Mouse (Mus musculus): ENCODE measurements at regions not wholly inside any gene's neighbourhood (a gene's known extent, or its start where the extent isn't known, plus 50 kb on each side); places are given as distances from the start of the nearest gene placed in this dataset.

GRCm38 (mm10) chrX:12439447-12439846, 148.2 kb upstream of the Atp6ap2 start:
- H3K4me2 ChIP-seq, result no peak overlapping the region
- no peaks in the 10 kb centered on the region; the same call in 1 of the 2 replicates for H3K27me3 ChIP-seq
- no peak overlapping the region for H3K9ac ChIP-seq
- no peak overlapping the region for H3K27ac ChIP-seq (replicated peaks)
- H3K4me1 ChIP-seq (replicated peaks), result no peaks in the 10 kb centered on the region
- WGBS (ENCODE audit: insufficient replicate concordance), result 66% methylated on average over 12 of the region's 12 CpGs
- no peaks in the 10 kb centered on the region for H3K9me3 ChIP-seq (replicated peaks)
- H3K36me3 ChIP-seq (replicated peaks), result no peaks in the 10 kb centered on the region
- no peak for ATAC-seq (ENCODE audit: insufficient read depth)
- no peak overlapping the region for H3K4me3 ChIP-seq (replicated peaks)

- Histone ChIP-seq H3K9me3 (replicated peaks) (no peaks in the 10 kb centered on the region), H3K27me3 (no peaks in the 10 kb centered on the region; the same call in 1 of the 2 replicates), H3K27ac (replicated peaks) (no peak overlapping the region), H3K36me3 (replicated peaks) (no peaks in the 10 kb centered on the region), H3K4me3 (replicated peaks) (no peak overlapping the region), H3K4me1 (replicated peaks) (no peaks in the 10 kb centered on the region), H3K9ac (no peak overlapping the region), H3K4me2 (no peak overlapping the region)
- ATAC-seq (ENCODE audit: insufficient read depth), result no peak
- 30% methylated on average over 5 of the region's 5 CpGs for WGBS (ENCODE audit: insufficient replicate concordance)
Observed at GRCm38 (mm10) chrX:12443794-12444193, 143.8 kb upstream of the Atp6ap2 start.

- H3K9ac ChIP-seq, result no peak overlapping the region
- H3K4me2 ChIP-seq, result no peak overlapping the region
- H3K27me3 ChIP-seq, result no peaks in the 10 kb centered on the region; the same call in 1 of the 2 replicates
- 21% methylated on average over 2 of the region's 2 CpGs for WGBS (ENCODE audit: insufficient replicate concordance)
- no peaks in the 10 kb centered on the region for H3K9me3 ChIP-seq (replicated peaks)
- H3K36me3 ChIP-seq (replicated peaks), result no peaks in the 10 kb centered on the region
- ATAC-seq (ENCODE audit: insufficient read depth), result no peak
- no peaks in the 10 kb centered on the region for H3K4me1 ChIP-seq (replicated peaks)
- H3K4me3 ChIP-seq (replicated peaks), result no peak overlapping the region
- no peak overlapping the region for H3K27ac ChIP-seq (replicated peaks)
Observed at GRCm38 (mm10) chrX:12445093-12445492, 142.5 kb upstream of the Atp6ap2 start.

GRCm38 (mm10) chrX:12447962-12448361, 139.6 kb upstream of the Atp6ap2 start:
- no peaks in the 10 kb centered on the region for H3K36me3 ChIP-seq (replicated peaks)
- no peaks in the 10 kb centered on the region for H3K4me1 ChIP-seq (replicated peaks)
- no peaks in the 10 kb centered on the region; the same call in 1 of the 2 replicates for H3K27me3 ChIP-seq
- no peaks in the 10 kb centered on the region for H3K9me3 ChIP-seq (replicated peaks)
- H3K27ac ChIP-seq (replicated peaks), result peak overlapping the region; percentile 51; the same call in 1 of the 2 replicates
- no peak overlapping the region for H3K4me2 ChIP-seq
- peak; percentile 74 for ATAC-seq (ENCODE audit: insufficient read depth)
- H3K4me3 ChIP-seq (replicated peaks), result no peak overlapping the region
- H3K9ac ChIP-seq, result no peak overlapping the region

- Histone ChIP-seq H3K27me3 (no peaks in the 10 kb centered on the region), H3K27ac (replicated peaks) (no peak overlapping the region; the same call in 1 of the 2 replicates), H3K4me2 (no peak overlapping the region), H3K36me3 (replicated peaks) (no peaks in the 10 kb centered on the region), H3K9me3 (replicated peaks) (no peaks in the 10 kb centered on the region), H3K9ac (no peak overlapping the region), H3K4me1 (replicated peaks) (no peaks in the 10 kb centered on the region), H3K4me3 (replicated peaks) (no peak overlapping the region)
- 58% methylated on average over 3 of the region's 3 CpGs for WGBS (ENCODE audit: insufficient replicate concordance)
- peak; percentile 55; the same call in 1 of the 2 replicates for ATAC-seq (ENCODE audit: insufficient read depth)
Observed at GRCm38 (mm10) chrX:12449688-12450087, 137.9 kb upstream of the Atp6ap2 start.

GRCm38 (mm10) chrX:12452979-12453769, 134.4 kb upstream of the Atp6ap2 start:
- 55% methylated on average over 8 of the region's 8 CpGs for WGBS (ENCODE audit: insufficient replicate concordance)
- H3K4me3 ChIP-seq (replicated peaks), result no peak overlapping the region
- ATAC-seq (ENCODE audit: insufficient read depth), result peak; percentile 69
- H3K27ac ChIP-seq (replicated peaks), result peak overlapping the region; percentile 41; the same call in 1 of the 2 replicates
- H3K36me3 ChIP-seq (replicated peaks), result no peaks in the 10 kb centered on the region
- no peak overlapping the region for H3K9ac ChIP-seq
- no peaks in the 10 kb centered on the region for H3K9me3 ChIP-seq (replicated peaks)
- H3K4me2 ChIP-seq, result no peak overlapping the region
- H3K4me1 ChIP-seq (replicated peaks), result no peaks in the 10 kb centered on the region
- H3K27me3 ChIP-seq, result no peaks in the 10 kb centered on the region

GRCm38 (mm10) chrX:12461657-12462056, 125.9 kb upstream of the Atp6ap2 start:
- Histone ChIP-seq H3K9me3 (replicated peaks) (no peaks in the 10 kb centered on the region), H3K4me3 (replicated peaks) (no peak overlapping the region), H3K9ac (no peak overlapping the region), H3K4me1 (replicated peaks) (no peaks in the 10 kb centered on the region), H3K36me3 (replicated peaks) (no peaks in the 10 kb centered on the region), H3K27ac (replicated peaks) (no peak overlapping the region), H3K4me2 (no peak overlapping the region), H3K27me3 (no peaks in the 10 kb centered on the region)
- WGBS (ENCODE audit: insufficient replicate concordance), result 46% methylated on average over 2 of the region's 2 CpGs
- ATAC-seq (ENCODE audit: insufficient read depth), result no peak

- Histone ChIP-seq H3K27ac (replicated peaks) (no peak overlapping the region), H3K4me2 (no peak overlapping the region), H3K4me3 (replicated peaks) (no peak overlapping the region), H3K9me3 (replicated peaks) (no peaks in the 10 kb centered on the region), H3K36me3 (replicated peaks) (no peaks in the 10 kb centered on the region), H3K27me3 (no peaks in the 10 kb centered on the region), H3K9ac (no peak overlapping the region), H3K4me1 (replicated peaks) (no peaks in the 10 kb centered on the region)
- no peak for ATAC-seq (ENCODE audit: insufficient read depth)
- 66% methylated on average over 11 of the region's 11 CpGs for WGBS (ENCODE audit: insufficient replicate concordance)
Observed at GRCm38 (mm10) chrX:12462936-12463647, 124.5 kb upstream of the Atp6ap2 start.

- Histone ChIP-seq H3K4me2 (no peak overlapping the region), H3K9me3 (replicated peaks) (no peaks in the 10 kb centered on the region), H3K4me1 (replicated peaks) (no peaks in the 10 kb centered on the region), H3K9ac (no peak overlapping the region), H3K36me3 (replicated peaks) (no peaks in the 10 kb centered on the region), H3K4me3 (replicated peaks) (no peak overlapping the region), H3K27me3 (no peaks in the 10 kb centered on the region), H3K27ac (replicated peaks) (0 out of 2 replicates have a peak overlapping the region, but pooled peaks have one; percentile 41)
- ATAC-seq (ENCODE audit: insufficient read depth), result no peak
- 48% methylated on average over 10 of the region's 10 CpGs for WGBS (ENCODE audit: insufficient replicate concordance)
Observed at GRCm38 (mm10) chrX:12466312-12466711, 121.3 kb upstream of the Atp6ap2 start.

GRCm38 (mm10) chrX:12466897-12467296, 120.7 kb upstream of the Atp6ap2 start:
- Histone ChIP-seq H3K4me2 (no peak overlapping the region), H3K27me3 (no peaks in the 10 kb centered on the region), H3K36me3 (replicated peaks) (no peaks in the 10 kb centered on the region), H3K9ac (no peak overlapping the region), H3K4me3 (replicated peaks) (no peak overlapping the region), H3K9me3 (replicated peaks) (no peaks in the 10 kb centered on the region), H3K4me1 (replicated peaks) (no peaks in the 10 kb centered on the region), H3K27ac (replicated peaks) (peak overlapping the region; percentile 41)
- WGBS (ENCODE audit: insufficient replicate concordance), result 30% methylated on average over 6 of the region's 6 CpGs
- ATAC-seq (ENCODE audit: insufficient read depth), result peak; percentile 57

- peak; percentile 47; the same call in 1 of the 2 replicates for ATAC-seq (ENCODE audit: insufficient read depth)
- no peaks in the 10 kb centered on the region for H3K36me3 ChIP-seq (replicated peaks)
- peak overlapping the region; percentile 41; the same call in 1 of the 2 replicates for H3K27ac ChIP-seq (replicated peaks)
- H3K4me1 ChIP-seq (replicated peaks), result no peaks in the 10 kb centered on the region
- no peaks in the 10 kb centered on the region for H3K9me3 ChIP-seq (replicated peaks)
- no peak overlapping the region for H3K4me2 ChIP-seq
- H3K27me3 ChIP-seq, result no peaks in the 10 kb centered on the region
- H3K4me3 ChIP-seq (replicated peaks), result no peak overlapping the region
- 37% methylated on average over 10 of the region's 10 CpGs for WGBS (ENCODE audit: insufficient replicate concordance)
- H3K9ac ChIP-seq, result no peak overlapping the region
Observed at GRCm38 (mm10) chrX:12467528-12468179, 119.9 kb upstream of the Atp6ap2 start.

Data from liver, embryonic 15.5 days (tissue).